In genomic region chr17:24644030-24644715, GRCm38 (mm10) we compare ENCODE assay signal across 7 mouse cellular contexts. TPM values are rescaled to one million over a fixed set of nuclear protein-coding genes. Genes with fewer than 3 reads are reported as not detected.
DNase-seq lines count a peak whose midpoint lies in the region; ATAC-seq and TF ChIP-seq lines count a peak whose summit lies in the region.

No protein-coding gene starts in this region.

- H3K27ac ChIP-seq in embryonic facial prominence, embryonic 13.5 days: peak overlapping the region; percentile 57
- H3K27ac ChIP-seq in lung, embryonic 14.5 days (ENCODE audit: low read depth): peak overlapping the region; percentile 84

- WGBS in embryonic facial prominence, embryonic 13.5 days: 29% methylated on average over 7 of the region's 7 CpGs
- WGBS in lung, embryonic 14.5 days: 28% methylated on average over 7 of the region's 7 CpGs

- H3K9ac ChIP-seq in embryonic facial prominence, embryonic 13.5 days: peak overlapping the region; percentile 54
- H3K9ac ChIP-seq in lung, embryonic 14.5 days: peak overlapping the region; percentile 40

- DNase-seq in R1 (ENCODE audit: low read depth, low spot score): peak; percentile 59
- DNase-seq in kidney, adult 18-20 months: peak; percentile 42
- DNase-seq in lung, embryonic 14.5 days: peak; percentile 56
- DNase-seq in cerebellum, postnatal 36 days: no peak
- DNase-seq in adrenal gland, postnatal 4 days (ENCODE audit: low spot score in 2 of 2): no peak
- no peak for DNase-seq in ovary, postnatal 36 days (ENCODE audit: low spot score)

- H3K36me3 ChIP-seq in embryonic facial prominence, embryonic 13.5 days: peaks cover 43% of the 10 kb centered on the region
- peaks cover 27% of the 10 kb centered on the region; the same call in 1 of the 2 replicates for H3K36me3 ChIP-seq in lung, embryonic 14.5 days (ENCODE audit: insufficient read depth)

- TF ChIP-seq CTCF in lung, embryonic 14.5 days (IDR thresholded peaks at IDR 0.05; ENCODE audit: low read depth): no peak

- no peak overlapping the region for H3K4me3 ChIP-seq in embryonic facial prominence, embryonic 13.5 days
- no peak overlapping the region; the same call in 1 of the 2 replicates for H3K4me3 ChIP-seq in lung, embryonic 14.5 days (ENCODE audit: low read depth, low read length)

- no peak overlapping the region for H3K4me2 ChIP-seq in embryonic facial prominence, embryonic 13.5 days
- peak overlapping the region; percentile 38 for H3K4me2 ChIP-seq in lung, embryonic 14.5 days

- no peak for ATAC-seq in embryonic facial prominence, embryonic 13.5 days (ENCODE audit: insufficient number of reproducible peaks, insufficient read depth, low FRiP score, low TSS enrichment, low read depth)
- peak; percentile 47; the same call in 1 of the 2 replicates for ATAC-seq in lung, embryonic 14.5 days (ENCODE audit: insufficient read depth)

- H3K9me3 ChIP-seq in embryonic facial prominence, embryonic 13.5 days: no peaks in the 10 kb centered on the region
- H3K9me3 ChIP-seq in lung, embryonic 14.5 days (ENCODE audit: low read depth, low read length): no peaks in the 10 kb centered on the region

- no peaks in the 10 kb centered on the region for H3K27me3 ChIP-seq in embryonic facial prominence, embryonic 13.5 days
- H3K27me3 ChIP-seq in lung, embryonic 14.5 days (ENCODE audit: insufficient read depth, low read length): no peaks in the 10 kb centered on the region

- H3K4me1 ChIP-seq in embryonic facial prominence, embryonic 13.5 days: peaks cover 47% of the 10 kb centered on the region
- peaks cover 22% of the 10 kb centered on the region for H3K4me1 ChIP-seq in lung, embryonic 14.5 days (ENCODE audit: insufficient read depth)

RNA-seq across cellular contexts. Expression of gene Slc9a3r2, which starts 6.0 kb away (rescaled TPM):
- polyA plus RNA-seq in embryonic facial prominence, embryonic 13.5 days (2015; fragmentation: Nextera tagmentation; extraction: Ambion mirVana): 50.2 and 50.4 TPM in 2 replicates
- 67.8 and 68.3 TPM in 2 replicates for polyA plus RNA-seq in lung, embryonic 14.5 days (2014; fragmentation: Nextera tagmentation; extraction: Ambion mirVana)
- 10 to 100 TPM; 62.2 to 64.2 TPM for total RNA-seq in adrenal gland, postnatal 4 days (2021)

RNA-seq across cellular contexts. Expression of gene Nthl1, which starts 11.7 kb away (rescaled TPM):
- 24.2 TPM in 2 replicates for polyA plus RNA-seq in embryonic facial prominence, embryonic 13.5 days (2015; fragmentation: Nextera tagmentation; extraction: Ambion mirVana)
- polyA plus RNA-seq in lung, embryonic 14.5 days (2014; fragmentation: Nextera tagmentation; extraction: Ambion mirVana): 15.9 and 18.6 TPM in 2 replicates
- 10 to 100 TPM; 13.3 to 13.8 TPM for total RNA-seq in adrenal gland, postnatal 4 days (2021)

RNA-seq across cellular contexts. Expression of gene Tsc2, which starts 11.7 kb away (rescaled TPM):
- 60.9 and 69.9 TPM in 2 replicates for polyA plus RNA-seq in embryonic facial prominence, embryonic 13.5 days (2015; fragmentation: Nextera tagmentation; extraction: Ambion mirVana)
- polyA plus RNA-seq in lung, embryonic 14.5 days (2014; fragmentation: Nextera tagmentation; extraction: Ambion mirVana): 62.2 and 66.5 TPM in 2 replicates
- total RNA-seq in adrenal gland, postnatal 4 days (2021): 100 to 1,000 TPM; 110 to 119 TPM

RNA-seq across cellular contexts. Expression of gene Npw, which starts 14.1 kb away (rescaled TPM):
- 0.74 and 1.2 TPM in 2 replicates for polyA plus RNA-seq in embryonic facial prominence, embryonic 13.5 days (2015; fragmentation: Nextera tagmentation; extraction: Ambion mirVana)
- polyA plus RNA-seq in lung, embryonic 14.5 days (2014; fragmentation: Nextera tagmentation; extraction: Ambion mirVana): 0.78 and 1.0 TPM in 2 replicates
- total RNA-seq in adrenal gland, postnatal 4 days (2021): not detected

RNA-seq across cellular contexts. Expression of gene Zfp598, which starts 25.3 kb away (rescaled TPM):
- 21.4 and 22.1 TPM in 2 replicates for polyA plus RNA-seq in embryonic facial prominence, embryonic 13.5 days (2015; fragmentation: Nextera tagmentation; extraction: Ambion mirVana)
- 32.9 and 34.0 TPM in 2 replicates for polyA plus RNA-seq in lung, embryonic 14.5 days (2014; fragmentation: Nextera tagmentation; extraction: Ambion mirVana)
- 10 to 100 TPM; 47.5 to 48.9 TPM for total RNA-seq in adrenal gland, postnatal 4 days (2021)

Comparison
In these comparisons a context has a peak if more than half of its experiments do, and no peak if none do; other contexts are left out.
1. DNase-seq: peak in R1 (single experiment), kidney, adult 18-20 months (single experiment) and lung, embryonic 14.5 days (single experiment); none in cerebellum, postnatal 36 days (0 of 2), adrenal gland, postnatal 4 days (0 of 2) and ovary, postnatal 36 days (single experiment).